Mouse (Mus musculus): ENCODE results near the gene Gm3285. TPM values are rescaled to one million over a fixed set of nuclear protein-coding genes. Genes with fewer than 3 reads are reported as not detected.

Gene Gm3285
- polyA plus RNA-seq (2015; fragmentation: Nextera tagmentation; extraction: Ambion mirVana) = not detected in 2 replicates

DNA sequence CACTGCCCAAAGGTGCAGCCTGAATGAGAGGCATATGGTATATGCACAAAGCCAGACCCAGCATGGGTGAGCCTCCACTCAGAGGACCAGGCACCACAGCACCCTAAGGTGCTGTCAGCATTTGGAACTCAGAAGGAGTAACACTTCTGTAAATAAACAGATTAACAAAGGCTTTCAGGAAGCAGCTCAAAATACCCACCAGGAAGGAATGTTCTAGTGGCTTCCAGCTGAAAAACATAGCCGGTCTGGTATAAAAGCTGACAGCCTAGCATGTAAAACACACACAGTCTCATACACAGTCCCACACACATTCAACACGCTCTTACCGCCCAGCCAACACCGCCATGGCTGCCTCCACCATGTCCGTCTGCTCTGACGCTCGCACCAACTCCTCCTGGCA lies at the start of gene Gm3285:
Gm3285 (plus strand) TSS at position 301 of the 400 bp plus-strand sequence.
- TF ChIP-seq CTCF (IDR thresholded peaks at IDR 0.05; ENCODE audit: low read depth) = no peak
- Histone ChIP-seq H3K4me2 (replicated peaks; ENCODE audit: low read depth) (no peak within 1 kb of the TSS), H3K4me3 (ENCODE audit: low read depth, low read length) (no peak within 1 kb of the TSS), H3K9me3 (ENCODE audit: control insufficient read depth) (no peaks in the 10 kb centered on the region), H3K36me3 (ENCODE audit: control insufficient read depth, insufficient read depth) (no peaks in the 10 kb centered on the region), H3K27me3 (replicated peaks; ENCODE audit: control insufficient read depth, insufficient read depth, low read length) (no peaks in the 10 kb centered on the region), H3K9ac (ENCODE audit: low read depth, low read length) (no peak within 1 kb of the TSS), H3K4me1 (replicated peaks; ENCODE audit: control insufficient read depth, insufficient read depth, low read length) (no peaks in the 10 kb centered on the region), H3K27ac (ENCODE audit: low read depth, low read length) (no peak within 1 kb of the TSS)
- WGBS = 55% methylated on average over 7 of the region's 7 CpGs
- ATAC-seq = no peak

DNA sequence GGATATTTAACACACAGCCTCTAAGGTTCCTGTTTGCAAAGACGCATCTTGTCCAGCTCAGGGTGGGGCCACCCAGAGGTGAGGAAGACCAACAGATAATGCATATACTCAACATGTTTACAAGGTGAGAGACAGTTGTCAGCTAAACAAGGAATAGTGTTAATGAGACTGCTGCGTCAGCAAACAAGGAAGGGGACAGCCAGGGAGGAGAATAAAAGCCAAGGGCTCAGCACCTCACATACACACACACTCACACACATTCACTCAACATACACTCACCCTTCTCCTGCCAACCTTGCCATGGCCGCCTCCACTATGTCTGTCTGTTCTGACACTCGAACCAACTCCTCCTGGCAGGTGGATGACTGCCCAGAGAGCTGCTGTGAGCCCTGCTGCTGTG lies 47.4 kb upstream of the Gm3285 start, which contains the start of gene Gm2696:
Gm2696 (plus strand) TSS at position 301 of the 400 bp plus-strand sequence.
- H3K36me3 ChIP-seq (ENCODE audit: control insufficient read depth, insufficient read depth) = no peaks in the 10 kb centered on the region
- no peaks in the 10 kb centered on the region for H3K9me3 ChIP-seq (ENCODE audit: control insufficient read depth)
- TF ChIP-seq CTCF (IDR thresholded peaks at IDR 0.05; ENCODE audit: low read depth) = no peak
- no peaks in the 10 kb centered on the region for H3K27me3 ChIP-seq (replicated peaks; ENCODE audit: control insufficient read depth, insufficient read depth, low read length)
- no peak within 1 kb of the TSS for H3K4me3 ChIP-seq (ENCODE audit: low read depth, low read length)
- no peak within 1 kb of the TSS for H3K4me2 ChIP-seq (replicated peaks; ENCODE audit: low read depth)
- H3K4me1 ChIP-seq (replicated peaks; ENCODE audit: control insufficient read depth, insufficient read depth, low read length) = no peaks in the 10 kb centered on the region
- no peak within 1 kb of the TSS for H3K27ac ChIP-seq (ENCODE audit: low read depth, low read length)
- 37% methylated on average over 4 of the region's 4 CpGs for WGBS
- no peak for ATAC-seq
- H3K9ac ChIP-seq (ENCODE audit: low read depth, low read length) = no peak within 1 kb of the TSS

DNA sequence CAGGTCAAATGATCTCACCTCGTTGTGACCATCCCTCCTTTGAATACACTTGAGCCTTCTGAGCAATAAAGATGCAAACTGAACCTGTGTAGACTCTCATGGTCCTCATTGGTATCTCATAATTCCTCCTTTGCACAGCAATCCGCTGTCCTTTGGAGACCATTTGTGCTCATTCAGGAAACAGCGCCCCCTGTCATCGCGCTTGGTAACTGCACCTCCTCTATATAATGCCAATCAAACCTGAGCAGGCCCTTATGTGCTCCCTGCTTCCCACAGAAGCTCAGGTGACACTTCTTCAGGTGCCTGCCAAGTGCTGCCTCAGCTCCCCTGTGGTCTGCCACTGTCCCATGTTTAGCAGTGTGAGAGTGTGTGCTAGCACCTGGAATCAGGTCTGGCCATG lies 46.3 kb upstream of the Gm3285 start:
- H3K9me3 ChIP-seq (ENCODE audit: control insufficient read depth) = no peaks in the 10 kb centered on the region
- 32% methylated on average over 5 of the region's 5 CpGs for WGBS
- no peak overlapping the region for H3K9ac ChIP-seq (ENCODE audit: low read depth, low read length)
- no peak for ATAC-seq
- H3K4me3 ChIP-seq (ENCODE audit: low read depth, low read length) = no peak overlapping the region
- no peak overlapping the region for H3K27ac ChIP-seq (ENCODE audit: low read depth, low read length)
- H3K36me3 ChIP-seq (ENCODE audit: control insufficient read depth, insufficient read depth) = no peaks in the 10 kb centered on the region
- TF ChIP-seq CTCF (IDR thresholded peaks at IDR 0.05; ENCODE audit: low read depth) = peak; percentile 70
- no peaks in the 10 kb centered on the region for H3K4me1 ChIP-seq (replicated peaks; ENCODE audit: control insufficient read depth, insufficient read depth, low read length)
- H3K27me3 ChIP-seq (replicated peaks; ENCODE audit: control insufficient read depth, insufficient read depth, low read length) = no peaks in the 10 kb centered on the region
- no peak overlapping the region for H3K4me2 ChIP-seq (replicated peaks; ENCODE audit: low read depth)

DNA sequence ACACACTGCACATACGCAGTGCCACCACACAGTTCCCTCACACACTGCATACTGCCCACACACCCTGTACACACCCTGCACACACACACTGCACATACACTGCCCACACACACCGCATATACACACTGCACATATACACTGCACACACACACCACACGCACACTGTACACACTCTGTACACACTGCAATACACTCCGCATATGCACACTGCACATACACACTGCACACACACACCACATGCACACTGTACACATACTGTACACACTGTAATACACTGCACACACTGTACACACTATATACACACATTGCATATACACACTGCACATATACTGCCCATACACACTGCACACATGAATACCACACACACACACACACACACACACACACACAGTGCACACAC lies 43.3 kb upstream of the Gm3285 start:
- Histone ChIP-seq H3K4me3 (ENCODE audit: low read depth, low read length) (no peak overlapping the region), H3K4me2 (replicated peaks; ENCODE audit: low read depth) (no peak overlapping the region), H3K27me3 (replicated peaks; ENCODE audit: control insufficient read depth, insufficient read depth, low read length) (no peaks in the 10 kb centered on the region), H3K4me1 (replicated peaks; ENCODE audit: control insufficient read depth, insufficient read depth, low read length) (no peaks in the 10 kb centered on the region), H3K9ac (ENCODE audit: low read depth, low read length) (no peak overlapping the region), H3K27ac (ENCODE audit: low read depth, low read length) (no peak overlapping the region), H3K36me3 (ENCODE audit: control insufficient read depth, insufficient read depth) (no peaks in the 10 kb centered on the region), H3K9me3 (ENCODE audit: control insufficient read depth) (no peaks in the 10 kb centered on the region)
- TF ChIP-seq CTCF (IDR thresholded peaks at IDR 0.05; ENCODE audit: low read depth) = no peak
- WGBS = 95% methylated on average over 4 of the region's 4 CpGs
- ATAC-seq = no peak

DNA sequence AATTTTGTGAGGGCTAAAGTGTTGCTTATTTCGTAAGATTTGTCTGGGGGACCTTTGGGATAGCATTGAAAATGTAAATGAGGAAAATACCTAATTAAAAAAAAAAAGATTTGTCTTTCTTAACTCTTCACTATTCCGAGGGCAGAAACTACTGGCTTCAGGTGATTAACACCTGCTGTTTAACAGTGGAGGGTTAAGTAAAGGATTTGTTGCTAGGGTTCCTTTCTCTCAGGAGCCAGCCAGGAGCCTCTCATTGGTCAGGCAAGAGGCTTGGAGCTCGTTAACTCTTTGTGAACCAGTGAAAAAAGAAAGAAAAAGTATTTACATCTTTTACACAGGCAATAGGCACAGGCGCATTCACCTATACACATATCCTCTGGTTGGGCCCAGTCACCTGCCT lies 42.6 kb upstream of the Gm3285 start:
- Histone ChIP-seq H3K4me2 (replicated peaks; ENCODE audit: low read depth) (no peak overlapping the region), H3K9ac (ENCODE audit: low read depth, low read length) (no peak overlapping the region), H3K27me3 (replicated peaks; ENCODE audit: control insufficient read depth, insufficient read depth, low read length) (no peaks in the 10 kb centered on the region), H3K4me3 (ENCODE audit: low read depth, low read length) (no peak overlapping the region), H3K27ac (ENCODE audit: low read depth, low read length) (no peak overlapping the region), H3K4me1 (replicated peaks; ENCODE audit: control insufficient read depth, insufficient read depth, low read length) (no peaks in the 10 kb centered on the region), H3K36me3 (ENCODE audit: control insufficient read depth, insufficient read depth) (no peaks in the 10 kb centered on the region), H3K9me3 (ENCODE audit: control insufficient read depth) (no peaks in the 10 kb centered on the region)
- TF ChIP-seq CTCF (IDR thresholded peaks at IDR 0.05; ENCODE audit: low read depth) = no peak
- no peak for ATAC-seq
- 45% methylated on average over 4 of the region's 4 CpGs for WGBS

DNA sequence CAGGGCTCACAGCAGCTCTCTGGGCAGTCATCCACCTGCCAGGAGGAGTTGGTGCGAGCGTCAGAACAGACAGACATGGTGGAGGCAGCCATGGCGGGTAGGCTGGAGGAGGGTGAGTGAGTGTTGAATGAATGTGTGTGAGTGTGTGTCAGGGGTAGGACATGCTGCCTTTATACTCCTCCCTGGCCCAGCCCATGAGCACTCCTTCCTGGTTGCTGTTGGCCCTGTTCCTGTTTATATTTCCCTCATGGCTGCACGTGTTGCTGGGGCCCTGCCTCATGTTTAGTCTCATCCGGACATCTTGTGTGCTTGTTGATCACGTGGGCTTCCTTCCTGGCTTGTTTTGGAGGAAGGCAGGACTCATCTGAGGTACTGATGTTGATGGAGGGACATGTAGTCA lies 34.8 kb upstream of the Gm3285 start, which contains the start of gene Krtap10-4:
Krtap10-4 (minus strand) TSS at position 145 of the 400 bp plus-strand sequence.
- Histone ChIP-seq H3K4me3 (ENCODE audit: low read depth, low read length) (no peak within 1 kb of the TSS), H3K9me3 (ENCODE audit: control insufficient read depth) (no peaks in the 10 kb centered on the region), H3K4me2 (replicated peaks; ENCODE audit: low read depth) (no peak within 1 kb of the TSS), H3K36me3 (ENCODE audit: control insufficient read depth, insufficient read depth) (no peaks in the 10 kb centered on the region), H3K9ac (ENCODE audit: low read depth, low read length) (no peak within 1 kb of the TSS), H3K4me1 (replicated peaks; ENCODE audit: control insufficient read depth, insufficient read depth, low read length) (no peaks in the 10 kb centered on the region), H3K27ac (ENCODE audit: low read depth, low read length) (no peak within 1 kb of the TSS), H3K27me3 (replicated peaks; ENCODE audit: control insufficient read depth, insufficient read depth, low read length) (no peaks in the 10 kb centered on the region)
- 49% methylated on average over 6 of the region's 6 CpGs for WGBS
- no peak for ATAC-seq
- TF ChIP-seq CTCF (IDR thresholded peaks at IDR 0.05; ENCODE audit: low read depth) = no peak

DNA sequence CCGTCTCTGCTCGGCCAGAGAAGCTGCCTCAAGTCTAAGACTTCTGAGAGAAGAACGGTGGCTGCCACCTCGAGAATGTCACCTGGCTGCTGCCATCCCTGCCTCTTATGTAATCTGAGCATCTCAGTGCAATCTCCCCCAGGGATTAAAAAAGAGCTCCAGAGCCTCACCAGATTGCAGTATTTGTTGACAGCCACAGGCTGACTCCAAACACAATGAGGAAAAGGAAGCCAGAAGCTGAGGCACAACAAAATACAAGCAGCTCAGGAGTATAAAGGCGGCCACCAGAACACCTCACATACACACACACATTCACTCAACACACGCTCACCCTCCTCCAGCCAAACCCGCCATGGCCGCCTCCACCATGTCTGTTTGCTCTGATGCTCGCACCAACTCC lies 26.1 kb upstream of the Gm3285 start, which contains the start of gene Krtap10-10:
Krtap10-10 (plus strand) TSS at position 301 of the 400 bp plus-strand sequence.
- TF ChIP-seq CTCF (IDR thresholded peaks at IDR 0.05; ENCODE audit: low read depth) = no peak
- WGBS = 69% methylated on average over 9 of the region's 9 CpGs
- Histone ChIP-seq H3K9me3 (ENCODE audit: control insufficient read depth) (no peaks in the 10 kb centered on the region), H3K9ac (ENCODE audit: low read depth, low read length) (no peak within 1 kb of the TSS), H3K4me1 (replicated peaks; ENCODE audit: control insufficient read depth, insufficient read depth, low read length) (no peaks in the 10 kb centered on the region), H3K36me3 (ENCODE audit: control insufficient read depth, insufficient read depth) (no peaks in the 10 kb centered on the region), H3K27me3 (replicated peaks; ENCODE audit: control insufficient read depth, insufficient read depth, low read length) (no peaks in the 10 kb centered on the region), H3K27ac (ENCODE audit: low read depth, low read length) (no peak within 1 kb of the TSS), H3K4me3 (ENCODE audit: low read depth, low read length) (no peak within 1 kb of the TSS), H3K4me2 (replicated peaks; ENCODE audit: low read depth) (no peak within 1 kb of the TSS)
- no peak for ATAC-seq

All from intestine, postnatal 0 days (tissue).